8 mouse cellular contexts compared by ENCODE assay signal in the genomic region with DNA sequence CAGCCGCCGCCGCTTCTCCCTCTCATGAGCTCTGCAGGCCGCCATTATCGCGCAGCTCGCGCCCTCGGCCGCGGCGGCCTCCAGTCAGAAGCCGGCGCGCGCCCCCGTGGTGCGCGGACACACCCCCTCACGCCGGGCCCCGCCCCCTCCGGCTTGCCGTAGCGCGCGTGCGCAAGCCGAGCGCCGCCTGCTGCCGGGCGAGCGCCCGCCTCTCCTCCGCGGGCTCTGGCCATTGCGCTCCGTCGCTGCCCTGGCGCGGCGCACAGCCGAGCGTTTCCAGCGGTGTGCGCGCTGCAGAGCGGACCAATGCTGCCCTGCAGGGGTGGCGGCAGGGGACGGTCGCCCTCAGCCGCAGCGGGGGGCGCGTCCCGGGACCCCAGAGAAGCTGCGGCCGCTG. TPM values are rescaled to one million over a fixed set of nuclear protein-coding genes. Genes with fewer than 3 reads are reported as not detected.
DNase-seq lines count a peak whose midpoint lies in the region; ATAC-seq lines count a peak whose summit lies in the region.

No protein-coding gene starts in this region.

- H3K27ac ChIP-seq in intestine, embryonic 14.5 days (ENCODE audit: low read depth), result peak overlapping the region; percentile 99

- peaks cover 26% of the 10 kb centered on the region for H3K36me3 ChIP-seq in intestine, embryonic 14.5 days (ENCODE audit: control insufficient read depth, insufficient read depth, low read length)

- H3K4me2 ChIP-seq in intestine, embryonic 14.5 days (ENCODE audit: low read length), result peak overlapping the region; percentile 89

- 2% methylated on average over 40 of the region's 59 CpGs for WGBS in intestine, embryonic 14.5 days

- H3K9ac ChIP-seq in intestine, embryonic 14.5 days (ENCODE audit: low read length), result peak overlapping the region; percentile 97

- no peaks in the 10 kb centered on the region for H3K27me3 ChIP-seq in intestine, embryonic 14.5 days (replicated peaks; ENCODE audit: control insufficient read depth, insufficient read depth, low read length)

- ATAC-seq in intestine, embryonic 14.5 days (replicated peaks; ENCODE audit: low FRiP score, low TSS enrichment, low read depth), result peak; percentile 92
- ATAC-seq in megakaryocyte-erythroid progenitor cell, adult 5-6 weeks (replicated peaks; ENCODE audit: low FRiP score, low TSS enrichment, poor library complexity, severe bottlenecking), result peak; percentile 66

- peaks cover 23% of the 10 kb centered on the region for H3K4me1 ChIP-seq in intestine, embryonic 14.5 days (replicated peaks; ENCODE audit: control insufficient read depth, insufficient read depth, low read length)

- H3K9me3 ChIP-seq in intestine, embryonic 14.5 days (ENCODE audit: control insufficient read depth, low read length), result no peaks in the 10 kb centered on the region

- peak; percentile 99 for DNase-seq in adrenal gland, adult 2 months
- peak; percentile 97 for DNase-seq in embryo, embryonic 11 days
- DNase-seq in gastrocnemius, postnatal 25 days, result peak; percentile 97
- peak; percentile 99 for DNase-seq in intestine, embryonic 14.5 days (ENCODE audit: low spot score)
- DNase-seq in left cerebral cortex, postnatal 14 days (ENCODE audit: low spot score in 2 of 2), result peak; percentile 96 to 97
- peak; percentile 96 for DNase-seq in right cerebral cortex, postnatal 14 days
- peak; percentile 95 to 98 for DNase-seq in urinary bladder, postnatal 36 days (ENCODE audit: low spot score in 2 of 2)

- peak overlapping the region; percentile 97 for H3K4me3 ChIP-seq in intestine, embryonic 14.5 days (ENCODE audit: low read depth, low read length)

- intact Hi-C loops in left cerebral cortex, postnatal 14 days (cut with DNase I), result loop anchor here (2.0 to 5.0 kb wide), 2 partner anchors 70 to 100 kb away; a partner anchor contains a TSS

RNA-seq across cellular contexts. Expression of a gene that starts 0.5 kb away (rescaled TPM):
- total RNA-seq in adrenal gland, adult 2 months (2021), result 10 to 100 TPM; 14.7 to 22.3 TPM
- polyA plus RNA-seq in adrenal gland, adult 2 months (2012; rRNA removed), result 1.3 TPM in 2 replicates
- total RNA-seq in gastrocnemius, postnatal 25 days (2021), result 1 to 10 TPM; 2.3 to 3.8 TPM
- polyA plus RNA-seq in intestine, embryonic 14.5 days (2014; fragmentation: Nextera tagmentation; extraction: Ambion mirVana), result 18.4 and 20.5 TPM in 2 replicates
- total RNA-seq in left cerebral cortex, postnatal 14 days (2021), result 10 to 100 TPM; 16.1 to 16.4 TPM
- 12.1 and 25.9 TPM in 2 replicates for total RNA-seq in megakaryocyte-erythroid progenitor cell, adult 5-6 weeks (2014; fragmentation: Nextera tagmentation)
- total RNA-seq in megakaryocyte-erythroid progenitor cell, adult 5-6 weeks (2017), result 26.8 and 33.9 TPM in 2 replicates

RNA-seq across cellular contexts. Expression of a gene that starts 27.8 kb away (rescaled TPM):
- not detected for total RNA-seq in adrenal gland, adult 2 months (2021)
- 0.06 and 0.11 TPM in 2 replicates for polyA plus RNA-seq in adrenal gland, adult 2 months (2012; rRNA removed)
- total RNA-seq in gastrocnemius, postnatal 25 days (2021), result 100 to 1,000 TPM; 113 to 253 TPM
- 0.09 TPM in 1 of 2 replicates, not detected in the other for polyA plus RNA-seq in intestine, embryonic 14.5 days (2014; fragmentation: Nextera tagmentation; extraction: Ambion mirVana)
- under 1 TPM; 0.40 to 0.86 TPM for total RNA-seq in left cerebral cortex, postnatal 14 days (2021)
- total RNA-seq in megakaryocyte-erythroid progenitor cell, adult 5-6 weeks (2014; fragmentation: Nextera tagmentation), result not detected in 2 replicates
- total RNA-seq in megakaryocyte-erythroid progenitor cell, adult 5-6 weeks (2017), result not detected in 2 replicates

RNA-seq across cellular contexts. Expression of a gene that starts 33.3 kb away (rescaled TPM):
- total RNA-seq in adrenal gland, adult 2 months (2021), result 1 to 10 TPM; 6.2 to 9.3 TPM
- polyA plus RNA-seq in adrenal gland, adult 2 months (2012; rRNA removed), result 28.5 and 31.8 TPM in 2 replicates
- 1 to 10 TPM; 3.4 TPM for total RNA-seq in gastrocnemius, postnatal 25 days (2021)
- polyA plus RNA-seq in intestine, embryonic 14.5 days (2014; fragmentation: Nextera tagmentation; extraction: Ambion mirVana), result 3.8 and 4.5 TPM in 2 replicates
- 1 to 10 TPM; 3.8 to 4.3 TPM for total RNA-seq in left cerebral cortex, postnatal 14 days (2021)
- not detected in 2 replicates for total RNA-seq in megakaryocyte-erythroid progenitor cell, adult 5-6 weeks (2014; fragmentation: Nextera tagmentation)
- total RNA-seq in megakaryocyte-erythroid progenitor cell, adult 5-6 weeks (2017), result 0.52 TPM in 1 of 2 replicates, not detected in the other

RNA-seq across cellular contexts. Expression of a gene that starts 40.4 kb away (rescaled TPM):
- total RNA-seq in adrenal gland, adult 2 months (2021), result not detected
- polyA plus RNA-seq in adrenal gland, adult 2 months (2012; rRNA removed), result not detected in 2 replicates
- total RNA-seq in gastrocnemius, postnatal 25 days (2021), result not detected
- not detected in 2 replicates for polyA plus RNA-seq in intestine, embryonic 14.5 days (2014; fragmentation: Nextera tagmentation; extraction: Ambion mirVana)
- not detected for total RNA-seq in left cerebral cortex, postnatal 14 days (2021)
- total RNA-seq in megakaryocyte-erythroid progenitor cell, adult 5-6 weeks (2014; fragmentation: Nextera tagmentation), result not detected in 2 replicates
- total RNA-seq in megakaryocyte-erythroid progenitor cell, adult 5-6 weeks (2017), result not detected in 2 replicates

RNA-seq across cellular contexts. Expression of a gene that starts 41.8 kb away (rescaled TPM):
- 10 to 100 TPM in 1 of 2 experiments, 1 to 10 TPM in 1; 8.3 to 11.0 TPM for total RNA-seq in adrenal gland, adult 2 months (2021)
- polyA plus RNA-seq in adrenal gland, adult 2 months (2012; rRNA removed), result 11.1 and 13.0 TPM in 2 replicates
- total RNA-seq in gastrocnemius, postnatal 25 days (2021), result 1 to 10 TPM; 3.3 to 4.4 TPM
- 17.5 and 20.7 TPM in 2 replicates for polyA plus RNA-seq in intestine, embryonic 14.5 days (2014; fragmentation: Nextera tagmentation; extraction: Ambion mirVana)
- 10 to 100 TPM in 1 of 2 experiments, 1 to 10 TPM in 1; 10.0 to 12.5 TPM for total RNA-seq in left cerebral cortex, postnatal 14 days (2021)
- total RNA-seq in megakaryocyte-erythroid progenitor cell, adult 5-6 weeks (2014; fragmentation: Nextera tagmentation), result 18.2 and 20.3 TPM in 2 replicates
- 14.9 and 15.2 TPM in 2 replicates for total RNA-seq in megakaryocyte-erythroid progenitor cell, adult 5-6 weeks (2017)

Comparison
In these comparisons a context has a peak if more than half of its experiments do, and no peak if none do; other contexts are left out.
1. Peak in every context shown above with its lines: DNase-seq, ATAC-seq, H3K4me3 ChIP-seq and H3K27ac ChIP-seq.
2. RNA of a gene that starts 27.8 kb away (total RNA-seq): 113 to 253 TPM in gastrocnemius, postnatal 25 days; 0.40 to 0.86 TPM in left cerebral cortex, postnatal 14 days, not detected in adrenal gland, adult 2 months and not detected in megakaryocyte-erythroid progenitor cell, adult 5-6 weeks; every median in the first group is over 10 times any median in the second.